Mouse (Mus musculus) midbrain, embryonic 12.5 days (tissue): ENCODE measurements around the gene Ugt2a2. TPM values are rescaled to one million over a fixed set of nuclear protein-coding genes. Genes with fewer than 3 reads are reported as not detected.
"Not testable (repeated sequence)": the region's sequence is repeated elsewhere in the genome, so short reads cannot be mapped to it uniquely, and the experiment has no call there.

ENCODE experiments used
- ATAC-seq: fragments of 200-750 bp; cut with Nextera tagmentation; 2 replicates; pipeline ENCODE4 v1.8.0; 2017; ENCODE audit warnings: low read depth, moderate TSS enrichment, moderate library complexity; ENCODE audit not compliant: low FRiP score
- H3K27ac ChIP-seq: fragments of 300-500 bp; sonication (generic); replicated peaks from 2 replicates; pipeline ENCODE4 v1.5.1; 2016; ENCODE audit warnings: mild to moderate bottlenecking
- H3K27me3 ChIP-seq: fragments of 300-500 bp; sonication (generic); 2 replicates; pipeline ENCODE4 v1.6.1; 2016; ENCODE audit warnings: mild to moderate bottlenecking
- H3K36me3 ChIP-seq: fragments of 300-500 bp; sonication (generic); 2 replicates; pipeline ENCODE4 v1.6.1; 2016
- H3K4me1 ChIP-seq: fragments of 300-500 bp; sonication (generic); 2 replicates; pipeline ENCODE4 v1.6.1; 2016
- H3K4me2 ChIP-seq: fragments of 300-500 bp; sonication (generic); replicated peaks from 2 replicates; pipeline ENCODE4 v1.6.1; 2016; ENCODE audit warnings: mild to moderate bottlenecking, moderate library complexity
- H3K4me3 ChIP-seq: fragments of 300-500 bp; sonication (generic); 2 replicates; pipeline ENCODE4 v1.5.1; 2016; ENCODE audit warnings: mild to moderate bottlenecking
- H3K9ac ChIP-seq: fragments of 300-500 bp; sonication (generic); replicated peaks from 2 replicates; pipeline ENCODE4 v1.6.1; 2016; ENCODE audit warnings: mild to moderate bottlenecking, moderate library complexity
- H3K9me3 ChIP-seq: fragments of 300-500 bp; sonication (generic); 2 replicates; pipeline ENCODE4 v1.6.1; 2016; ENCODE audit warnings: mild to moderate bottlenecking
- WGBS: fragments of 180-500 bp; shearing (Covaris S2); methylation state at CpG from one replicate; pipeline ENCODE4 v1.1.7; 2016; 5-methylcytosine and 5-hydroxymethylcytosine counted together
- polyA plus RNA-seq: library from polyadenylated mRNA; unstranded; fragments of >200 nt; fragmentation: Nextera tagmentation; extraction: Ambion mirVana; gene quantifications from 2 replicates; pipeline ENCODE4 v1.2.1, GENCODE M21; 2016

The Ugt2a2 gene
- not detected in 2 replicates for polyA plus RNA-seq

GRCm38 (mm10) chr5:87482160-87482559, at the start of gene Ugt2a2:
Gene Ugt2a2 (minus strand): TSS chr5:87482260.
- no peak within 1 kb of the TSS for H3K27ac ChIP-seq
- no peaks in the 10 kb centered on the region for H3K9me3 ChIP-seq
- no peak for ATAC-seq
- no peaks in the 10 kb centered on the region for H3K27me3 ChIP-seq
- H3K4me1 ChIP-seq, result no peaks in the 10 kb centered on the region
- no peak within 1 kb of the TSS for H3K9ac ChIP-seq
- no peak within 1 kb of the TSS for H3K4me3 ChIP-seq
- WGBS, result 88% methylated on average over 5 of the region's 5 CpGs
- H3K36me3 ChIP-seq, result no peaks in the 10 kb centered on the region
- H3K4me2 ChIP-seq, result no peak within 1 kb of the TSS

GRCm38 (mm10) chr5:87523561-87523960, 41.5 kb upstream of the Ugt2a2 start:
- 95% methylated on average over 2 of the region's 2 CpGs for WGBS
- not testable (repeated sequence) for H3K27me3 ChIP-seq, H3K36me3 ChIP-seq, H3K27ac ChIP-seq, H3K4me1 ChIP-seq, H3K9ac ChIP-seq, H3K4me2 ChIP-seq, H3K4me3 ChIP-seq, ATAC-seq, H3K9me3 ChIP-seq

GRCm38 (mm10) chr5:87505776-87506458, 23.9 kb upstream of the Ugt2a2 start:
- 45% methylated on average over 4 of the region's 4 CpGs for WGBS
- H3K4me3 ChIP-seq, result no peak overlapping the region
- no peaks in the 10 kb centered on the region for H3K36me3 ChIP-seq
- H3K4me2 ChIP-seq, result no peak overlapping the region
- no peak overlapping the region for H3K9ac ChIP-seq
- no peaks in the 10 kb centered on the region for H3K4me1 ChIP-seq
- H3K27me3 ChIP-seq, result no peaks in the 10 kb centered on the region
- no peak for ATAC-seq
- no peak overlapping the region for H3K27ac ChIP-seq
- no peaks in the 10 kb centered on the region for H3K9me3 ChIP-seq

GRCm38 (mm10) chr5:87502687-87503086, 20.6 kb upstream of the Ugt2a2 start:
- Histone ChIP-seq H3K4me2 (no peak overlapping the region), H3K4me1 (no peaks in the 10 kb centered on the region), H3K4me3 (no peak overlapping the region), H3K27me3 (no peaks in the 10 kb centered on the region), H3K27ac (no peak overlapping the region), H3K9ac (no peak overlapping the region), H3K36me3 (no peaks in the 10 kb centered on the region), H3K9me3 (no peaks in the 10 kb centered on the region)
- WGBS, result 76% methylated on average over 1 of the region's 1 CpGs
- ATAC-seq, result no peak

GRCm38 (mm10) chr5:87499341-87499740, 17.3 kb upstream of the Ugt2a2 start:
- Histone ChIP-seq H3K4me2 (no peak overlapping the region), H3K27ac (no peak overlapping the region), H3K4me3 (no peak overlapping the region), H3K9me3 (no peaks in the 10 kb centered on the region), H3K36me3 (no peaks in the 10 kb centered on the region), H3K9ac (no peak overlapping the region), H3K4me1 (no peaks in the 10 kb centered on the region), H3K27me3 (no peaks in the 10 kb centered on the region)
- no peak for ATAC-seq

GRCm38 (mm10) chr5:87498936-87499335, 16.9 kb upstream of the Ugt2a2 start:
- no peaks in the 10 kb centered on the region for H3K4me1 ChIP-seq
- H3K27ac ChIP-seq, result no peak overlapping the region
- H3K9me3 ChIP-seq, result no peaks in the 10 kb centered on the region
- H3K9ac ChIP-seq, result no peak overlapping the region
- no peaks in the 10 kb centered on the region for H3K27me3 ChIP-seq
- H3K4me3 ChIP-seq, result no peak overlapping the region
- no peaks in the 10 kb centered on the region for H3K36me3 ChIP-seq
- H3K4me2 ChIP-seq, result no peak overlapping the region
- ATAC-seq, result no peak

- Histone ChIP-seq H3K27ac (no peak within 1 kb of the TSS), H3K9ac (no peak within 1 kb of the TSS), H3K9me3 (no peaks in the 10 kb centered on the region), H3K36me3 (no peaks in the 10 kb centered on the region), H3K27me3 (no peaks in the 10 kb centered on the region), H3K4me1 (no peaks in the 10 kb centered on the region), H3K4me3 (no peak within 1 kb of the TSS), H3K4me2 (no peak within 1 kb of the TSS)
- WGBS, result 86% methylated on average over 1 of the region's 1 CpGs
- no peak for ATAC-seq
These were observed 8.7 kb upstream of the Ugt2a2 start, which contains the start of gene Ugt2a1 for GRCm38 (mm10) chr5:87490771-87491170. Gene Ugt2a1 (minus strand): TSS chr5:87490871.

GRCm38 (mm10) chr5:87486706-87487105, 4.6 kb upstream of the Ugt2a2 start, which contains the start of gene Gm43638:
Gene Gm43638 (minus strand): TSS chr5:87486806.
- not testable (repeated sequence) for H3K9ac ChIP-seq, H3K27ac ChIP-seq, H3K4me3 ChIP-seq, H3K4me1 ChIP-seq, ATAC-seq, H3K27me3 ChIP-seq, H3K4me2 ChIP-seq, H3K36me3 ChIP-seq, H3K9me3 ChIP-seq
- WGBS, result 84% methylated on average over 1 of the region's 1 CpGs

GRCm38 (mm10) chr5:87458810-87459209, 23.2 kb downstream of the Ugt2a2 start:
- Histone ChIP-seq H3K9me3 (no peaks in the 10 kb centered on the region), H3K36me3 (no peaks in the 10 kb centered on the region), H3K4me1 (no peaks in the 10 kb centered on the region), H3K27ac (no peak overlapping the region), H3K4me2 (no peak overlapping the region), H3K9ac (no peak overlapping the region), H3K4me3 (no peak overlapping the region), H3K27me3 (no peaks in the 10 kb centered on the region)
- 0 out of 2 replicates have a peak, but pooled peaks have one; percentile 54 for ATAC-seq
- WGBS, result 25% methylated on average over 1 of the region's 1 CpGs

- Histone ChIP-seq H3K27ac (no peak overlapping the region), H3K9ac (no peak overlapping the region), H3K36me3 (no peaks in the 10 kb centered on the region), H3K27me3 (no peaks in the 10 kb centered on the region), H3K4me2 (no peak overlapping the region), H3K4me1 (no peaks in the 10 kb centered on the region), H3K4me3 (no peak overlapping the region), H3K9me3 (no peaks in the 10 kb centered on the region)
- no peak for ATAC-seq
These were observed 24.4 kb downstream of the Ugt2a2 start for GRCm38 (mm10) chr5:87457701-87458100.

GRCm38 (mm10) chr5:87456216-87456850, 25.7 kb downstream of the Ugt2a2 start:
- H3K9ac ChIP-seq, result no peak overlapping the region
- no peaks in the 10 kb centered on the region for H3K36me3 ChIP-seq
- no peaks in the 10 kb centered on the region for H3K27me3 ChIP-seq
- H3K4me1 ChIP-seq, result no peaks in the 10 kb centered on the region
- H3K4me2 ChIP-seq, result no peak overlapping the region
- no peaks in the 10 kb centered on the region for H3K9me3 ChIP-seq
- H3K4me3 ChIP-seq, result no peak overlapping the region
- ATAC-seq, result no peak
- no peak overlapping the region for H3K27ac ChIP-seq
- WGBS, result 93% methylated on average over 3 of the region's 3 CpGs

- H3K4me1 ChIP-seq, result no peaks in the 10 kb centered on the region
- H3K4me3 ChIP-seq, result no peak overlapping the region
- H3K4me2 ChIP-seq, result no peak overlapping the region
- no peaks in the 10 kb centered on the region for H3K9me3 ChIP-seq
- no peak for ATAC-seq
- no peaks in the 10 kb centered on the region for H3K36me3 ChIP-seq
- H3K9ac ChIP-seq, result no peak overlapping the region
- H3K27ac ChIP-seq, result no peak overlapping the region
- no peaks in the 10 kb centered on the region for H3K27me3 ChIP-seq
These were observed 26.5 kb downstream of the Ugt2a2 start for GRCm38 (mm10) chr5:87455519-87455918.

GRCm38 (mm10) chr5:87452514-87452913, 29.5 kb downstream of the Ugt2a2 start:
- H3K9ac ChIP-seq, H3K27me3 ChIP-seq, H3K4me1 ChIP-seq, H3K9me3 ChIP-seq, H3K36me3 ChIP-seq, H3K27ac ChIP-seq, H3K4me2 ChIP-seq, H3K4me3 ChIP-seq, ATAC-seq: not testable (repeated sequence)
- 77% methylated on average over 3 of the region's 5 CpGs for WGBS
